Mouse (Mus musculus): Measurements from ENCODE around the gene Car3. TPM values are rescaled to one million over a fixed set of nuclear protein-coding genes. Genes with fewer than 3 reads are reported as not detected.

The Car3 gene
- total RNA-seq, 2 experiments from 2014 or later: 1,123 to 3,019 TPM

- no peak for DNase-seq (ENCODE audit: low spot score in 2 of 2)
These were observed 11.2 kb downstream of the Car3 start for GRCm38 (mm10) chr3:14874402-14875040.

- DNase-seq (ENCODE audit: low spot score in 2 of 2): no peak
These were observed 13.1 kb downstream of the Car3 start for GRCm38 (mm10) chr3:14876325-14876918.

GRCm38 (mm10) chr3:14877251-14877909 is 14.1 kb downstream of the Car3 start:
- no peak for DNase-seq (ENCODE audit: low spot score in 2 of 2)

GRCm38 (mm10) chr3:14878749-14879223 is 15.5 kb downstream of the Car3 start:
- no peak for DNase-seq (ENCODE audit: low spot score in 2 of 2)

GRCm38 (mm10) chr3:14879293-14879692 is 16.0 kb downstream of the Car3 start:
- DNase-seq (ENCODE audit: low spot score in 2 of 2): no peak

GRCm38 (mm10) chr3:14880277-14880676 is 17.0 kb downstream of the Car3 start:
- DNase-seq (ENCODE audit: low spot score in 2 of 2): no peak

- no peak for DNase-seq (ENCODE audit: low spot score in 2 of 2)
These were observed 18.7 kb downstream of the Car3 start for GRCm38 (mm10) chr3:14882005-14882404.

- no peak for DNase-seq (ENCODE audit: low spot score in 2 of 2)
These were observed 19.4 kb downstream of the Car3 start for GRCm38 (mm10) chr3:14882756-14883155.

- no peak for DNase-seq (ENCODE audit: low spot score in 2 of 2)
These were observed 21.5 kb downstream of the Car3 start for GRCm38 (mm10) chr3:14884826-14885225.

GRCm38 (mm10) chr3:14886102-14887098 is 23.1 kb downstream of the Car3 start, which contains the start of gene Car2:
Car2 (plus strand) TSS chr3:14886273.
- DNase-seq (ENCODE audit: low spot score in 2 of 2): peak; percentile 74 to 79

- no peak for DNase-seq (ENCODE audit: low spot score in 2 of 2)
These were observed 23.9 kb downstream of the Car3 start for GRCm38 (mm10) chr3:14887134-14887666.

GRCm38 (mm10) chr3:14887686-14888295 is 24.5 kb downstream of the Car3 start:
- DNase-seq (ENCODE audit: low spot score in 2 of 2): no peak

- DNase-seq (ENCODE audit: low spot score in 2 of 2): no peak
These were observed 25.2 kb downstream of the Car3 start for GRCm38 (mm10) chr3:14888549-14888948.

- DNase-seq (ENCODE audit: low spot score in 2 of 2): no peak
These were observed 25.8 kb downstream of the Car3 start for GRCm38 (mm10) chr3:14889085-14889484.

- no peak for DNase-seq (ENCODE audit: low spot score in 2 of 2)
These were observed 26.6 kb downstream of the Car3 start for GRCm38 (mm10) chr3:14889716-14890409.

GRCm38 (mm10) chr3:14892991-14893390 is 29.7 kb downstream of the Car3 start:
- no peak for DNase-seq (ENCODE audit: low spot score in 2 of 2)

- DNase-seq (ENCODE audit: low spot score in 2 of 2): no peak
These were observed 30.4 kb downstream of the Car3 start for GRCm38 (mm10) chr3:14893700-14894099.

- no peak for DNase-seq (ENCODE audit: low spot score in 2 of 2)
These were observed 32.0 kb downstream of the Car3 start for GRCm38 (mm10) chr3:14895333-14895732.

- DNase-seq (ENCODE audit: low spot score in 2 of 2): no peak
These were observed 34.5 kb downstream of the Car3 start for GRCm38 (mm10) chr3:14897770-14898169.

GRCm38 (mm10) chr3:14903380-14903779 is 40.1 kb downstream of the Car3 start:
- DNase-seq (ENCODE audit: low spot score in 2 of 2): no peak
